Mouse (Mus musculus) ES-E14 (cell line): ENCODE results near the gene Rnft1. TPM values are rescaled to one million over a fixed set of nuclear protein-coding genes. Genes with fewer than 3 reads are reported as not detected.
"Not testable (repeated sequence)": the region's sequence is repeated elsewhere in the genome, so short reads cannot be mapped to it uniquely, and the experiment has no call there.

Source experiments
- DNase-seq: peaks from one replicate; pipeline ENCODE4 v3.0.0-alpha.2; 2013; ENCODE audit warnings: low read depth, low spot score
- H3K27ac ChIP-seq: 2 replicates; pipeline ENCODE4 v1.5.1; 2012; ENCODE audit warnings: low read depth, mild to moderate bottlenecking, low read length, moderate library complexity, mixed read lengths; ENCODE audit not compliant: poor library complexity, insufficient read depth, severe bottlenecking
- H3K36me3 ChIP-seq: 2 replicates; pipeline ENCODE4 v1.6.1; 2012; ENCODE audit warnings: mild to moderate bottlenecking, low read length, moderate library complexity, mixed read lengths; ENCODE audit not compliant: control insufficient read depth, poor library complexity, insufficient read depth, severe bottlenecking
- H3K4me1 ChIP-seq, 2 experiments: fragments of 150-350 bp in 1 of 2; sonication (generic) in 1 of 2; 2 replicates each; pipeline ENCODE4 v1.6.1; 2012; ENCODE audit warnings: low read length in 2 of 2, mild to moderate bottlenecking in 1 of 2, mixed read lengths in 1 of 2; ENCODE audit not compliant: control insufficient read depth in 2 of 2, insufficient read depth in 2 of 2, poor library complexity in 1 of 2
- H3K4me3 ChIP-seq, 2 experiments: fragments of 150-350 bp in 1 of 2; sonication (generic) in 1 of 2; 2 replicates each; pipeline ENCODE4 v1.5.1; 2012; ENCODE audit warnings: low read length in 2 of 2, low read depth in 1 of 2, mild to moderate bottlenecking in 1 of 2, mixed read lengths in 1 of 2; ENCODE audit not compliant: insufficient read depth in 1 of 2, poor library complexity in 1 of 2, severe bottlenecking in 1 of 2
- H3K9ac ChIP-seq: 2 replicates; pipeline ENCODE4 v1.6.1; 2012; ENCODE audit warnings: low read depth, mild to moderate bottlenecking, low read length, mixed read lengths; ENCODE audit not compliant: poor library complexity, insufficient read depth, severe bottlenecking
- H3K9me3 ChIP-seq: fragments of 150-350 bp; sonication (generic); 2 replicates; pipeline ENCODE4 v1.6.1; 2012; ENCODE audit warnings: low read depth, mild to moderate bottlenecking, low read length; ENCODE audit not compliant: control insufficient read depth, insufficient read depth
- CHD2 ChIP-seq: IDR thresholded peaks from 2 replicates; pipeline ENCODE4 v1.6.1; 2014; ENCODE audit warnings: mild to moderate bottlenecking, low read depth, low read length, inconsistent platforms
- HCFC1 ChIP-seq: IDR thresholded peaks from 2 replicates; pipeline ENCODE4 v1.6.1; 2012; ENCODE audit warnings: low read length, inconsistent platforms, borderline replicate concordance; ENCODE audit not compliant: insufficient read depth
- MAFK ChIP-seq: IDR thresholded peaks from 2 replicates; pipeline ENCODE4 v1.6.1; 2014; ENCODE audit warnings: mild to moderate bottlenecking, low read depth, low read length, inconsistent platforms; ENCODE audit not compliant: insufficient read depth
- ZC3H11A ChIP-seq: IDR thresholded peaks from 2 replicates; pipeline ENCODE4 v1.6.1; 2012; ENCODE audit warnings: low read depth, mild to moderate bottlenecking, inconsistent platforms, low read length, borderline replicate concordance
- ZNF384 ChIP-seq: IDR thresholded peaks from 2 replicates; pipeline ENCODE4 v1.6.1; 2012; ENCODE audit warnings: low read depth, low read length, inconsistent platforms
- in situ Hi-C, 2 experiments: fragments of 600-800 bp; cut with MboI; formaldehyde crosslinking; loops; one replicate each; pipeline ENCODE4 v1.15.1; 2025; ENCODE audit warnings: low sequenced_read_pairs in 2 of 2, inconsistent platforms in 1 of 2; ENCODE audit not compliant: unreplicated experiment in 2 of 2
- total RNA-seq: library from RNA; depleted of rRNA; stranded (reverse); fragments of 300-350 nt; gene quantifications from 2 replicates; pipeline ENCODE4 v1.2.3, GENCODE M21; 2012

Gene Rnft1
- total RNA-seq, 1 experiment = 34.5 TPM

DNA sequence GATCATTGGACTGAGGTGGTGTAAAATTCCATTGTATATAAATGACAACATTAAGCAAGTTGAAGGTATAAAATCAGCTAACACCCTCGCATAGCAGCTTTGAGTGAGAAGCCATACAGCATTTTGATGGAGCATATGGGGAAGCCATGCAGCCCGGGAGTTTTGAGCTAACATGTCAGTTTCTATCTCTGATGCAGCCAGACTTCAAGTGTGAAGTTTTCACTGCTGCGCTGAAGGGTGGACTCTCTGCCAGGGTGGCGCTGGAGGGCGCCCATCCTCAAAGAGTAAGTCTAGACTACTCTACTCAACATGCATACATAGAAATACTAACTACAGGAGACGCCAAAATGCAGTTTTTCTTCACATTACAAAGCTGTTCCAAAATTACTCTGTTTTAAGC, 26.9 kb upstream of the Rnft1 start:
- H3K4me3 ChIP-seq = no peak overlapping the region
- H3K9ac ChIP-seq = no peak overlapping the region
- H3K4me1 ChIP-seq = peaks cover 2 to 4% of the 10 kb centered on the region in 2 experiments; a peak in 2 of 4 replicates
- H3K36me3 ChIP-seq = no peaks in the 10 kb centered on the region
- no peaks in the 10 kb centered on the region for H3K9me3 ChIP-seq
- no peak for TF ChIP-seq MAFK
- TF ChIP-seq ZC3H11A = no peak
- TF ChIP-seq ZNF384 = no peak
- no peak for TF ChIP-seq CHD2
- TF ChIP-seq HCFC1 = no peak
- H3K27ac ChIP-seq = no peak overlapping the region
- in situ Hi-C loops = no loop called here
- no peak for DNase-seq

DNA sequence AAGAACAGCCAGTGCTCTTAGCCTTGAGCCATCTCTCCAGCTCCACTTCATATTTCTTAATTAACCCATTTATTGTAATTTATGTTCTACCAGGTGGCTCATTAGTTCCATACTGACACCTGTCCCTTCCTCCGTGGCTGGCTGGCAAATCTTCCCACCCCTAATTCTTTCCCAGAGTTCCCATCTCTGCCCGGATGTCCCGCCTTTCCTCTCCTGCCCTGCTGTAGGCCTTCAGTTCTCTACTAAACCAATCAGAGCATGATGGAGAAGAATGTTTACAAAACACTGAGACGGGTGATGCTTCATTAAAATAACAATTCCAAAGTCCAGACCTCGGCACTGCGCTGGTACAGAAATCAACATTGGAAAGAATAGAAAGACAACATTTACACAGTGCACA, 25.6 kb upstream of the Rnft1 start:
- peak overlapping the region; percentile 64; the same call in 1 of the 2 replicates for H3K9ac ChIP-seq
- no peak overlapping the region for H3K27ac ChIP-seq
- H3K4me3 ChIP-seq = peak overlapping the region; percentile 28 to 40; a peak in 3 of 4 replicates
- peaks cover 0 to 4% of the 10 kb centered on the region in 2 experiments; a peak in 1 of 4 replicates for H3K4me1 ChIP-seq
- no peak for DNase-seq
- H3K36me3 ChIP-seq = no peaks in the 10 kb centered on the region
- in situ Hi-C loops = no loop called here
- H3K9me3 ChIP-seq = no peaks in the 10 kb centered on the region
- TF ChIP-seq HCFC1 (no peak), CHD2 (no peak), ZC3H11A (no peak), ZNF384 (no peak), MAFK (no peak)

DNA sequence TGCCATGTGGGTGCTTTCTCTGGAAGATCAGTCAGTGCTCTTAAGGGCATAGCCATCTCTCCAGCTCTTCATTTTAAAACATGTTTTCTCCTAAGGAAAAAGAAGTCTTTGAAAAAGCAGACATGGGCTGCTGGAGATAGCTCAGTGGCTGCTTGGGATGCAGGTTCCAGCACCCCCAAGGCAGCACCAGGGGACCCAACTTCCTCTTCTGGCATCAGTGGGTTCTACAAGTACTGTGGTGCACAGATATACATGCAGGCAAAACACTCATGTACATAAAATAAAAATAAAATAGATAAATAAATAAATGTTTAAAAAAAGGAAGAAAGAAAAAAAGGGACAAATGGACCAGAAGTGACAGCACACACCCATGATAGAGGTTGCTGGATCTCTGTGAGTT, 21.9 kb upstream of the Rnft1 start:
- H3K9ac ChIP-seq = no peak overlapping the region
- no peaks in the 10 kb centered on the region for H3K36me3 ChIP-seq
- DNase-seq = peak; percentile 56
- in situ Hi-C loops = no loop called here
- no peak overlapping the region for H3K4me3 ChIP-seq
- H3K4me1 ChIP-seq = peaks cover 0 to 4% of the 10 kb centered on the region in 2 experiments; a peak in 1 of 4 replicates
- no peak overlapping the region for H3K27ac ChIP-seq
- TF ChIP-seq ZC3H11A (no peak), HCFC1 (no peak), CHD2 (no peak), ZNF384 (no peak), MAFK (no peak)
- H3K9me3 ChIP-seq = no peaks in the 10 kb centered on the region

DNA sequence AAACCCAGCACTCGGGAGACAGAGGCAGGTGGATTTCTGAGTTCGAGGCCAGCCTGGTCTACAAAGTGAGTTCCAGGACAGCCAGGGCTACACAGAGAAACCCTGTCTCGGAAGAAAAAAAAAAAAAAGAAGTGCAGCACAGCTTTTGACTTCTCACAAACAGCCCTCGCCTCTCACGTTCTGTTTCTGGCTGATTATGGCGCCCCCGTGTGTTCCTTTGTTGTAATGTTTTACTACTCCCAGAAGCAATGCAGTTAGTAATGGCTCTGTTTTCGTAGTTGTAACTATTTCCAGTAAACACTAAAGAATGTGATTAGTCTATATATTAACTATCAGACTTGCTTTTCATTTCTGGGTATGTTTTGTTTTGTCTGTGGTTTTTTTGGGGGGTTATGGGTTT, 20.2 kb upstream of the Rnft1 start:
- H3K9me3 ChIP-seq, in situ Hi-C loops, H3K9ac ChIP-seq, H3K4me1 ChIP-seq, H3K36me3 ChIP-seq, H3K4me3 ChIP-seq, H3K27ac ChIP-seq: not testable (repeated sequence)
- DNase-seq = peak; percentile 68
- TF ChIP-seq ZNF384 (peak; percentile 60; the same call in 1 of the 2 replicates), ZC3H11A (peak; percentile 27; the same call in 1 of the 2 replicates)

DNA sequence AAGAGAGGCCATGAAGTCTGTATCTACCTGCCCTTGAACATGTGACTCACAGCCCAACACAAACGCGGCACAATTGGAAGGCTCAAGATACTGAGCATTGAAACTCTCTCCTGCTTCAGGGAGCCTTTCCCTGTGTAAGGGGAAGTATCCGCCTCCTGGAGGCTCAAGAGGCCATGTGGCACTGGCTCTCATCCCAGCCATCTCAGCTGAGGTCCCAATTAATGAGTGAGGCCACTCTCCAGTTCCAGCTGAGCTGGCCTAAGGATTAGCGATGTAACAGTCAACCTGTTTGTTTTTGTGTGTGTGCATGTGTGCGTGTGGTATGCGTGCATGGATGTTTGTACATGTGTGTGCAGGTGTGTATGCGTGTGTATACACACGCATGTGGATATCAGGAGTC, 16.1 kb upstream of the Rnft1 start:
- in situ Hi-C loops = no loop called here
- no peaks in the 10 kb centered on the region for H3K9me3 ChIP-seq
- no peak overlapping the region for H3K9ac ChIP-seq
- TF ChIP-seq MAFK (no peak), ZC3H11A (no peak), ZNF384 (no peak), HCFC1 (no peak), CHD2 (no peak)
- peaks cover 3 to 7% of the 10 kb centered on the region in 2 experiments; a peak in 2 of 4 replicates for H3K4me1 ChIP-seq
- no peaks in the 10 kb centered on the region for H3K36me3 ChIP-seq
- no peak overlapping the region for H3K27ac ChIP-seq
- no peak overlapping the region for H3K4me3 ChIP-seq
- no peak for DNase-seq
